Mouse (Mus musculus) heart, embryonic 12.5 days (tissue): ENCODE data around the gene Ccdc194. TPM values are rescaled to one million over a fixed set of nuclear protein-coding genes. Genes with fewer than 3 reads are reported as not detected.
A peak's percentile ranks its signal among the peaks of the same experiment; 100 is the strongest.
"Not testable (repeated sequence)": the region's sequence is repeated elsewhere in the genome, so short reads cannot be mapped to it uniquely, and the experiment has no call there.

Source experiments
- ATAC-seq: fragments of 200-750 bp; cut with Nextera tagmentation; 2 replicates; pipeline ENCODE4 v1.8.0; 2017; ENCODE audit warnings: moderate TSS enrichment, moderate library complexity; ENCODE audit not compliant: insufficient number of reproducible peaks, low FRiP score
- H3K27ac ChIP-seq: fragments of 300-500 bp; sonication (generic); 2 replicates; pipeline ENCODE4 v1.5.1; 2016; ENCODE audit warnings: mild to moderate bottlenecking, moderate library complexity; ENCODE audit not compliant: poor library complexity, severe bottlenecking
- H3K27me3 ChIP-seq: fragments of 300-500 bp; sonication (generic); replicated peaks from 2 replicates; pipeline ENCODE4 v1.6.1; 2016; ENCODE audit warnings: mild to moderate bottlenecking, moderate library complexity
- H3K36me3 ChIP-seq: fragments of 300-500 bp; sonication (generic); 2 replicates; pipeline ENCODE4 v1.6.1; 2016; ENCODE audit warnings: mild to moderate bottlenecking, moderate library complexity
- H3K4me1 ChIP-seq: fragments of 300-500 bp; sonication (generic); replicated peaks from 2 replicates; pipeline ENCODE4 v1.6.1; 2016; ENCODE audit warnings: mild to moderate bottlenecking
- H3K4me2 ChIP-seq: fragments of 300-500 bp; sonication (generic); 2 replicates; pipeline ENCODE4 v1.6.1; 2016; ENCODE audit warnings: mild to moderate bottlenecking, moderate library complexity
- H3K4me3 ChIP-seq: fragments of 300-500 bp; sonication (generic); 2 replicates; pipeline ENCODE4 v1.5.1; 2016; ENCODE audit warnings: mild to moderate bottlenecking
- H3K9ac ChIP-seq: fragments of 300-500 bp; sonication (generic); 2 replicates; pipeline ENCODE4 v1.6.1; 2016; ENCODE audit warnings: mild to moderate bottlenecking, moderate library complexity
- H3K9me3 ChIP-seq: fragments of 300-500 bp; sonication (generic); replicated peaks from 2 replicates; pipeline ENCODE4 v1.6.1; 2016; ENCODE audit warnings: mild to moderate bottlenecking, moderate library complexity
- WGBS: fragments of 180-500 bp; shearing (Covaris S2); methylation state at CpG from one replicate; pipeline ENCODE4 v1.1.7; 2016; 5-methylcytosine and 5-hydroxymethylcytosine counted together
- polyA plus RNA-seq: library from polyadenylated mRNA; unstranded; fragments of >200 nt; fragmentation: Nextera tagmentation; extraction: Ambion mirVana; gene quantifications from 2 replicates; pipeline ENCODE4 v1.2.1, GENCODE M21; 2016

The Ccdc194 gene
- polyA plus RNA-seq, 1 experiment from 2014 or later = 1.4 TPM

DNA sequence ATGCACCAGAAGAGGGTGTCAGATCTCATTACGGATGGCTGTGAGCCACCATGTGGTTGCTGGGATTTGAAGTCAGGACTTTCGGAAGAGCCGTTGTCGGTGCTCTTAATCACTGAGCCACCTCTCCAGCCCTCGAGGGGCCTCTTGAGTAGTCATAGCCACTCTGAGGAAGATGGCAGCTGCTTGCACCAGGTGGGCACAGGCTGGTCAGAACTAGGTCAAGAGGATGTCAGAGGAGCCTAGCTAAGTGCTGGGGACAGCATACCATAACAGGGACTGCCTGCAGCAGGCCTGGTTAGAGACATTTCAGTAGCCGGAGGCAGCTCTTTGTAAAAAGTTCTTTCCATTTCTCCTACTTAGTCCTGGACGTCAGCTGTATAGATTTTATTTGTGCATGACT, 25.2 kb upstream of the Ccdc194 start:
- no peak overlapping the region for H3K4me2 ChIP-seq
- no peak overlapping the region for H3K27ac ChIP-seq
- WGBS = 58% methylated on average over 7 of the region's 7 CpGs
- no peak for ATAC-seq
- H3K9ac ChIP-seq = no peak overlapping the region
- peaks cover 6% of the 10 kb centered on the region; the same call in 1 of the 2 replicates for H3K27me3 ChIP-seq
- no peak overlapping the region for H3K4me3 ChIP-seq
- H3K4me1 ChIP-seq = no peaks in the 10 kb centered on the region; the same call in 1 of the 2 replicates
- H3K9me3 ChIP-seq = no peaks in the 10 kb centered on the region
- H3K36me3 ChIP-seq = peaks cover 30% of the 10 kb centered on the region

DNA sequence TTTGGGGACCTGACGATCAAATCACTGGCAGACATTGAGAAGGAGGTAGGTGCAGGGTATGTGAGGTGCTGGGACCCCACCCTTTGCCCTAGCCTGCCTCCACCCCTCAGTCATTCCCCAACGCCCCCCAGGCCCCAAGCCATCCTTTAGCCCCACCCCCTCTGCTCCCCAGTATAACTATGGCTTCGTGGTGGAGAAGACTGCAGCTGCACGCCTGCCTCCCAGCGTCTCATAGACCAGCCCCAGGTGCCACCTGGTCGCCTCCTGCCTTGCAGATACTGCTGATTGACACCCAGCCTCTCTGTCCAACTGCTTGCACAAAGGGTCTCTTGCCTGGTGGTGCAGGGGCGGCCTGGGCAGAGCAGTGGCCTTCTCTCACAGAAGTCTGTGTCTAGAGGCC, 22.1 kb upstream of the Ccdc194 start:
- H3K9me3 ChIP-seq = no peaks in the 10 kb centered on the region
- H3K4me1 ChIP-seq = peaks cover 10% of the 10 kb centered on the region
- H3K9ac ChIP-seq = no peak overlapping the region
- H3K36me3 ChIP-seq = peaks cover 38% of the 10 kb centered on the region
- no peak overlapping the region for H3K4me3 ChIP-seq
- H3K27ac ChIP-seq = no peak overlapping the region
- 80% methylated on average over 7 of the region's 7 CpGs for WGBS
- H3K27me3 ChIP-seq = no peaks in the 10 kb centered on the region
- H3K4me2 ChIP-seq = no peak overlapping the region
- ATAC-seq = no peak

DNA sequence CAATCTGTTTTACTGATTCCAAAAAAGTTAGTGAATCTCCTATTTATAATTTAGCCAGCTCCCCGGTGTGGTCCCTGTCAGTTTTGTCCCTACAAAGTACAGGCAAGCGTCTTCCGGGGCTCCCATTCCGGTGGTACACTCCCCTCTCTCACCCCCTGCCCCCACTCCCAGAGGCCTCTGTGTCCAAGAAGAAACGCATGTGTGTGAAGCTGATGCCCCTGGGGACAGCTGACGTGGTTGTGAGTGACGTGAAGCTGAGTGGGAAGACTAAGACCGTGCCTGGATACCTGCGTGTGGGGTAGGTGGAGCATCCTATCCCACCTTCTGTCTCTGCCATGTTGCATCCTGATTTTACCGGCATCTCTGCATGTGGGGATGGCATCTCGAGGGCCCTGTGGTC, 19.5 kb upstream of the Ccdc194 start:
- H3K9me3 ChIP-seq = no peaks in the 10 kb centered on the region
- H3K4me1 ChIP-seq = peaks cover 10% of the 10 kb centered on the region
- no peak overlapping the region for H3K4me3 ChIP-seq
- no peaks in the 10 kb centered on the region for H3K27me3 ChIP-seq
- WGBS = 88% methylated on average over 11 of the region's 11 CpGs
- no peak overlapping the region for H3K9ac ChIP-seq
- no peak for ATAC-seq
- H3K36me3 ChIP-seq = peaks cover 38% of the 10 kb centered on the region
- no peak overlapping the region for H3K27ac ChIP-seq
- H3K4me2 ChIP-seq = no peak overlapping the region

DNA sequence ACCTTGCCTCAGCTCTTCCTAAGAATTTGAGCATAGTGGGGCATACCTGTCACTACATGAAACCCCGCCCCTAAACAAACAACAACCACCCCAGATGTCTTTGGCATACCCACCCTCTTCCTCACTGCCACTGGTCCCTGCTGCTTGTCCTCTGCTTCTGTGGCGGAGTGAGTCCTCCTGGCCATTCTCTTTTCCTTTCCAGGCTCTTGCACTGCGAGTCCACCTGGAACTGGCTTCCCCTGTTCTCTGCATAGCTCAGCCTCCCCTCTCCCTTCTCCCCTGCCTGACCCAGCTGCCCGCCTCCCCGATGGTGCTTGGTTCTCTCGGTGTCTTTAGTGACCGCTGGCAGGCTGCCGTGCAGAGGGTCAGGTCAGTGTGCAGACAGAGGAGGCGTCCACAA, 18.2 kb upstream of the Ccdc194 start:
- peak overlapping the region; percentile 88 for H3K4me2 ChIP-seq
- WGBS = 85% methylated on average over 9 of the region's 9 CpGs
- H3K36me3 ChIP-seq = peaks cover 37% of the 10 kb centered on the region
- no peak overlapping the region for H3K27ac ChIP-seq
- no peaks in the 10 kb centered on the region for H3K27me3 ChIP-seq
- no peaks in the 10 kb centered on the region for H3K9me3 ChIP-seq
- peak overlapping the region; percentile 71 for H3K4me3 ChIP-seq
- peak overlapping the region; percentile 77 for H3K9ac ChIP-seq
- H3K4me1 ChIP-seq = peaks cover 10% of the 10 kb centered on the region
- no peak for ATAC-seq

DNA sequence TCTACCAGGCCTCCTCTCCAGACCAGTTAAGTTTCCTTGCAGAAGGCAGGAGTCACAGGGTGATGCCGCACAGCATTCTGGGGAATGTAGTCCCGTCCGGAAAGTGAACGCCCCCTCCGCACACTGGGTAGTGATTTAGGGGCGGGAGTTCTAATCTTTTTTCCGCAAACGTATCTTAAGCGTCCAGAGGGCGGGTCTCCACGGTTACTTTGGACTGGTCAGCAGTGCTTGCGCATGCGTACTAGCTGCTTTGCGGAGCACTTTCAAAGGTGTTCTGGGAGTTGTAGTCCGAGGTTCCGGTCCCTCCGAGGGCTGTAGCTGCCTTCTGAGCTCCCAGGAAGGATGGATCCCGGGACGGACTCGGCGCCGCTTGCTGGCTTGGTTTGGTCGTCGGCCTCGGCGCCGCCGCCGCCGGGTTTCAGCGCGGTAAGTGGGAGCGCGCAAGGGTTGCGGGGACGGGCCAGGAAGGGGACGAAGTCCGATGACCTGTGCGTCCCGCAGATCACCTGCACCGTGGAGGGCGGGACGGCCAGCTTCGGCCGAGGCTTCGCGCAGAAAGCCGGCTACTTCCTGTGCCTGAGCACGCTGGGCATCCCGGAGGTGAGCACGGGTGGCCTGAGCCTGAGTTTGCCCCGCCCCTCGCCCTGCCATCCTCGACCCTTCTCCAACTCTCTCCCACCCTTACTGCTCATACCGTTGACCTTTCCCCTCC, 17.3 kb upstream of the Ccdc194 start, which contains the start of gene Mvb12a:
TSS of gene Mvb12a (plus strand) at position 291 of the 712 bp plus-strand sequence.
- under 1% methylated on average over 55 of the region's 55 CpGs for WGBS
- H3K4me3 ChIP-seq = peak within 1 kb of the TSS; percentile 71
- peak within 1 kb of the TSS; percentile 88 for H3K4me2 ChIP-seq
- H3K36me3 ChIP-seq = peaks cover 27% of the 10 kb centered on the region
- H3K27me3 ChIP-seq = no peaks in the 10 kb centered on the region
- peak; percentile 97 for ATAC-seq
- H3K9ac ChIP-seq = peak within 1 kb of the TSS; percentile 77
- peak within 1 kb of the TSS; percentile 36; the same call in 1 of the 2 replicates for H3K27ac ChIP-seq
- H3K9me3 ChIP-seq = no peaks in the 10 kb centered on the region
- peaks cover 14% of the 10 kb centered on the region for H3K4me1 ChIP-seq

DNA sequence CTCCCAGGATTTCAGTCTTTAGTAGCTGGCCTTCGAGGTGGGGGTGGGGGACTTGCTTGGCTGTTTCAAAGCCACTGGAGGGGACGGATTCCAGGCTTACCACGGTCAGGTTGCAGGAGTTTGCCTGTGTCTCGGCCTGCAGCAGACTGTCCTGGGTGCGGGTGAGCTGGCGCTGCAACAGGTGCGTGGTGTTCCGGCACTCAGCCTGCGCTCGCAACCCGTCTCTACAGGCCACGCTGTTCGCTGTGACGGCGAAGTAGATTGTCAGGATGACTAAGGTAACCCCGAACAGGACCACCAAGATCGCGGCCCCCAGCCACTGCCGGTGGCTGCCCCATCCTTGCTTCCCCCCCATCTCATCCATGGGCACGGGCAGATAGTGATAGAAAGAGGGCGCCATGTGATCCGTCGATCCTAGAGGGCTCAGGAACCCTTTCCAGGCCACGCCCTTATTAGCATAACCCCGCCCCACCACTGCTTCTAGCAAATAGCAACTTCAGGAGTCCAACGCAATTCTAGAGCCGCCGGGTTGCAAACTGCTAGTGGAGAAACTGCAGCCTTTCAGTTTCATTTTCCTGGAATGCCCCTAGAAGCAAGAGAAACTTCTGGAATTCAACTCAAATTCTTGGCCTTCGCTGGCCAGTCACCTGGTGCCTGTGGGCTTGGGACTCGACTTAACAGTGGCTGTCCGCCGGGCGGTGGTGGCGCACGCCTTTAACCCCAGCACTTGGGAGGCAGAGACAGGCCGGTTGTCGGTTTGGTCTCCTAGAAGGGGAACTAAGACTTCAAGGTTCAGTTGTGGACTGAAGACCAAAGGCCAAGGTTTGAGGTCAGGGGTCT, 11.7 kb upstream of the Ccdc194 start, which contains the start of gene Bst2:
TSS of gene Bst2 (minus strand) at position 429 of the 840 bp plus-strand sequence.
- H3K9me3 ChIP-seq = no peaks in the 10 kb centered on the region
- H3K4me1 ChIP-seq = peaks cover 11% of the 10 kb centered on the region
- peak within 1 kb of the TSS; percentile 48 for H3K27ac ChIP-seq
- peak within 1 kb of the TSS; percentile 57 for H3K4me3 ChIP-seq
- H3K36me3 ChIP-seq = no peaks in the 10 kb centered on the region
- peaks cover 18% of the 10 kb centered on the region for H3K27me3 ChIP-seq
- H3K9ac ChIP-seq = peak within 1 kb of the TSS; percentile 67
- ATAC-seq = peak; percentile 88
- 3% methylated on average over 37 of the region's 37 CpGs for WGBS
- peak within 1 kb of the TSS; percentile 85 for H3K4me2 ChIP-seq

DNA sequence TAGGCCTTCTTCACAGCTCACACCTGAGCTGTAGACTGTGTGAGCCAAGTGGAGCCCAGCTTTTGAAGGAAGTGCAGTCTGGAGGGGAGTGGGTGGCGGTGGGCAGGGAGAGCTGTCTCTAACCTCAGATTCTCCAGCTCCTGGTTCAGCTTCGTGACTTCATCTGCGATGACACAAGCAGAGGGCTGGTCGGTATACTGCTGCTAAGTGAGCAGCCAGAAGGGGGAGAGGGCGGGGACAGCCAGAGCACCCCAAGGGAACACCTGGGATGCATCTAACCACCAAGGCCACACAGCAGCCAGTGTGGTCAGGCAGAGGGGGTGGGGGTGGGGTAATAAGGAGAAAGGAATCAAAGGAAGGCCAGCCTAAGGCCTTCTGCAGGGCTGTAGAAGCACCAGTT, 10.2 kb upstream of the Ccdc194 start:
- H3K4me2 ChIP-seq = peak overlapping the region; percentile 85
- peaks cover 11% of the 10 kb centered on the region for H3K4me1 ChIP-seq
- no peaks in the 10 kb centered on the region for H3K36me3 ChIP-seq
- H3K27ac ChIP-seq = no peak overlapping the region
- H3K27me3 ChIP-seq = peaks cover 18% of the 10 kb centered on the region
- H3K4me3 ChIP-seq = no peak overlapping the region
- peak overlapping the region; percentile 53; the same call in 1 of the 2 replicates for H3K9ac ChIP-seq
- no peaks in the 10 kb centered on the region for H3K9me3 ChIP-seq
- no peak for ATAC-seq
- 63% methylated on average over 5 of the region's 5 CpGs for WGBS

DNA sequence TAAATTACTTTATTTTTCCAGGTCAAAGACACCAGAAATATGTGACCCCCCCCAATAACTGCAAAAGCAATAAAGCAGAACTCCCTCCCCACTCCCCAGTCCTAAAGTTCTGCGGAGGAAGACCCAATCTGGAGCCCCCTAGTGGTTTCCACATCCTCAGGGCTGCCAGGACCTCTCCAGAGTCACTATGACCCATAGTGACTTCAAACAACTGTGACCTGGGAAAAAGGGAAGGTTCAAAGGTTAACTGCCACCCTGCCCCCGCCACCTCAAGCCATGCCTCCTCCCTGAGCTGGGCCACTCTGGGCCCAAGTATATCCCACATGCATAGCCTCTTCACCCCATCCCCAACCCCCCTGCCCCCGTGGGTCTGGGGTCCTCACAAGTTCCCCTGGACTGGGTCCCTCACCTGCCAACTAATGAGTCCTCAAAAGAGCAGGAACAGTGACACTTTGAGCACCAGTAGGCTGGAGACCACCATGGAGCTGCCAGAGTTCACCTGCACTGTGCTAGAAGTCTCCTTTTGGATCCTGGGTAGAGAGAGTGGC, 8.8 kb upstream of the Ccdc194 start:
- no peak for ATAC-seq
- Histone ChIP-seq H3K9me3 (no peaks in the 10 kb centered on the region), H3K36me3 (no peaks in the 10 kb centered on the region), H3K9ac (no peak overlapping the region), H3K4me2 (no peak overlapping the region), H3K27ac (no peak overlapping the region), H3K4me3 (no peak overlapping the region), H3K27me3 (peaks cover 18% of the 10 kb centered on the region), H3K4me1 (peaks cover 11% of the 10 kb centered on the region)
- 44% methylated on average over 3 of the region's 3 CpGs for WGBS

DNA sequence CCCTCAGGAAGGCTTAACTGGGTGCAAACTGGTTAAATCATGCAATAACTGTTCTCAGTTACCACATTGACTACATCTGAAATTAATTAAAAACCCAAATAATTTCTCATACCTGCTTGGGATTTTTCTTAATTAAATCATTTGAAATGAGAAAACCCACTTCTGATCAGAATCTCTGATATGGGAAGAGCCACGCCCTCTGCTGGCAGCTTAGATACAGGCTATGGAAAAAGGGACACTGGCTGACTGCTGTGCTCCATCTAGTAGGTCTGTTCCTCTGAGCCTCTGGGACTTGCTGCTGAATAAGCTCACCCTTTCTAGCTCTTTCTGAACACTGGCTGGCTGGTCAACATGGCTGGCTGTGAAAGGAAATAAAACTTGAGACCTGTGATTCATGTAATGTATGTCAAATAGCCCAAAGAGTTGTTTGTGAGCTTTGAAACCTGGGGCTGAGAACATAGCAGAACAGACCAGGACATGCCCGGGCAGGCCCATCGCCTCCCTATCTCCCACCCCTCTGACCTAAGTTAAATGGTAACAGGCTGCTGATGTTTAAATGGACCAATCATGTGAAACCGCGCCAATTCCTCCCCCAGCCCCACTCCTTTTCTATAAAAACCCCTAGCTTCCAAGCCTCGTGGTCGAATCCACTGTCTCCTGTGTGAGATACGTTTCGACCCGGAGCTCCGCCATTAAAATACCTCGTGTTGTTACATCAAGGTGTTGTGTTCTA, 5.4 kb upstream of the Ccdc194 start:
- H3K9ac ChIP-seq, H3K27me3 ChIP-seq, H3K4me3 ChIP-seq, ATAC-seq, H3K4me2 ChIP-seq, H3K9me3 ChIP-seq, H3K36me3 ChIP-seq, H3K27ac ChIP-seq: not testable (repeated sequence)
- WGBS = 71% methylated on average over 6 of the region's 12 CpGs
- peaks cover 29% of the 10 kb centered on the region for H3K4me1 ChIP-seq

DNA sequence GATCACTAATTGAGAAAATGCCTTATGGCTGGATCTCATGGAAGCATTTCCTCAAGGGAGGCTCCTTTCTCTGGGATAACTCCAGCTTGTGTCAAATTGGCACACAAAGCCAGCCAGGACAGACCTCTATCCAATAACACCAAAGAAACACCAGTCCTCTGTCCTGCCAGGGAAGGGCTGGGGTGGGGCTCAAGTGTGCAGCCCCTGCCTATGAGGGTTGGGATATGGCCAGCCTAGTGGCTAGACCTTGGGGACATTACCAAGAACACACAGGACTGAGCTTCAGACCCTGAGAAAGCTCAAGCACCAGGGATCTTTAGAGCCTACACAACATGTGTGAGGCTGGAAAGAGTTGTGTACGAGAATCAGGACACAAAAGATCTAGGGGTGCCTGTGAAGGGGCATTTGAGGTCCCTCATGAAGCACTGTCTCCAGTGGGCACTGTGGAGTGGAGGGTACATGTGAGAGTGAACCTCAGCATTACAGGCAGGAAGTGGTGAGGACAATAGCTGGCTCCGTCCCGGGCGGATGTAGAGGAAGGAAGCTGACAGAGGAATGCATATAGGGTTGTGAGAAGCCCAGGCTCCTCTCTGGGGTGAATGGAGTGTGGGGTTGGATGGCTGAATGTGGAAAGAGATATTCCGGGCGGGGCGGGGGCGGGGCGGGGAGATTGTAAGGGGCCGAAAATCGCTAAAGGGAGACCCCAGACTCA, 3.0 kb upstream of the Ccdc194 start:
- ATAC-seq = peak; percentile 72
- Histone ChIP-seq H3K4me1 (peaks cover 40% of the 10 kb centered on the region), H3K4me2 (no peak overlapping the region), H3K4me3 (no peak overlapping the region), H3K9ac (no peak overlapping the region), H3K9me3 (no peaks in the 10 kb centered on the region), H3K36me3 (no peaks in the 10 kb centered on the region), H3K27me3 (peaks cover 16% of the 10 kb centered on the region), H3K27ac (peak overlapping the region; percentile 86)
- whole genome bisulfite sequencing = 45% methylated on average over 11 of the region's 11 CpGs
